Mouse (Mus musculus) layer of hippocampus, postnatal 14 days (tissue): ENCODE results near the gene Nfib. TPM values are rescaled to one million over a fixed set of nuclear protein-coding genes. Genes with fewer than 3 reads are reported as not detected.

Source experiments
- DNase-seq, 2 experiments: peaks; one replicate each; pipeline ENCODE4 v3.0.0; 2021 to 2022; ENCODE audit warnings: low spot score in 2 of 2, mixed read lengths in 1 of 2
- long read RNA-seq, 2 experiments: library from polyadenylated mRNA; stranded (forward); transcript quantifications; one replicate each; pipeline ENCODE4 v2.0.0; 2021
- total RNA-seq, 2 experiments: library from RNA; stranded (reverse); gene quantifications; 2 replicates each; pipeline ENCODE4 v1.2.3; 2021

The Nfib gene
- 100 to 1,000 TPM; 197 to 217 TPM for total RNA-seq
- long read RNA-seq, experiment 1, full-length matches to known transcripts: 69 of 143 reads
- long read RNA-seq, experiment 1, partial matches to known transcripts: 4 of 143 reads
- long read RNA-seq, experiment 1, other reads (novel, unspliced or antisense): 70 of 143 reads
- long read RNA-seq, experiment 2, full-length matches to known transcripts: 81 of 161 reads
- long read RNA-seq, experiment 2, partial matches to known transcripts: 17 of 161 reads
- long read RNA-seq, experiment 2, other reads (novel, unspliced or antisense): 63 of 161 reads

- DNase-seq: peak in 1 of 2 experiments; percentile 34
These were observed at the start of gene Nfib for GRCm38 (mm10) chr4:82704841-82705794. Nfib (minus strand) TSS chr4:82705750.

- DNase-seq: no peak
These were observed 30.2 kb upstream of the Nfib start for GRCm38 (mm10) chr4:82735764-82736163.

- no peak for DNase-seq
These were observed 29.4 kb upstream of the Nfib start for GRCm38 (mm10) chr4:82734765-82735481.

GRCm38 (mm10) chr4:82734348-82734747 is 28.8 kb upstream of the Nfib start:
- no peak for DNase-seq

- DNase-seq: no peak
These were observed 28.1 kb upstream of the Nfib start for GRCm38 (mm10) chr4:82733636-82734035.

GRCm38 (mm10) chr4:82730248-82730887 is 24.8 kb upstream of the Nfib start:
- DNase-seq: no peak

GRCm38 (mm10) chr4:82724058-82724457 is 18.5 kb upstream of the Nfib start:
- DNase-seq: no peak

- no peak for DNase-seq
These were observed 17.5 kb upstream of the Nfib start for GRCm38 (mm10) chr4:82723048-82723447.

GRCm38 (mm10) chr4:82715833-82716232 is 10.3 kb upstream of the Nfib start:
- no peak for DNase-seq

GRCm38 (mm10) chr4:82711611-82712295 is 6.2 kb upstream of the Nfib start:
- no peak for DNase-seq

- no peak for DNase-seq
These were observed 4.1 kb upstream of the Nfib start for GRCm38 (mm10) chr4:82709666-82710065.

- DNase-seq: no peak
These were observed 462 bp upstream of the Nfib start for GRCm38 (mm10) chr4:82706012-82706411.

GRCm38 (mm10) chr4:82704079-82704830 is 1.3 kb downstream of the Nfib start:
- DNase-seq: no peak

GRCm38 (mm10) chr4:82702808-82703207 is 2.7 kb downstream of the Nfib start:
- DNase-seq: no peak

GRCm38 (mm10) chr4:82699504-82699903 is 6.0 kb downstream of the Nfib start:
- DNase-seq: no peak

- DNase-seq: no peak
These were observed 6.9 kb downstream of the Nfib start for GRCm38 (mm10) chr4:82698616-82699015.

GRCm38 (mm10) chr4:82697151-82697550 is 8.4 kb downstream of the Nfib start:
- DNase-seq: no peak

GRCm38 (mm10) chr4:82695760-82696501 is 9.6 kb downstream of the Nfib start:
- no peak for DNase-seq

- no peak for DNase-seq
These were observed 13.6 kb downstream of the Nfib start for GRCm38 (mm10) chr4:82692009-82692326.
